Mouse (Mus musculus) kidney, postnatal 0 days (tissue): ENCODE data around the gene Ajm1. TPM values are rescaled to one million over a fixed set of nuclear protein-coding genes. Genes with fewer than 3 reads are reported as not detected.

Experiments used
- ATAC-seq: fragments of 200-750 bp; cut with Nextera tagmentation; replicated peaks from 2 replicates; pipeline ENCODE4 v1.8.0; 2017; ENCODE audit warnings: low read depth, moderate number of reproducible peaks, moderate TSS enrichment, moderate library complexity; ENCODE audit not compliant: low FRiP score
- DNase-seq: peaks from one replicate; pipeline ENCODE4 v3.0.0-alpha.2; 2016; ENCODE audit warnings: low spot score
- H3K27ac ChIP-seq: fragments of 300-500 bp; sonication (generic); 2 replicates; pipeline ENCODE4 v1.5.1; 2014; ENCODE audit warnings: mild to moderate bottlenecking
- H3K27me3 ChIP-seq: fragments of 300-500 bp; sonication (generic); 2 replicates; pipeline ENCODE4 v1.6.1; 2014; ENCODE audit warnings: low read length, mixed read lengths; ENCODE audit not compliant: insufficient read depth
- H3K36me3 ChIP-seq: fragments of 300-500 bp; sonication (generic); 2 replicates; pipeline ENCODE4 v1.6.1; 2014; ENCODE audit warnings: low read length, mixed read lengths; ENCODE audit not compliant: insufficient read depth
- H3K4me1 ChIP-seq: fragments of 300-500 bp; sonication (generic); replicated peaks from 2 replicates; pipeline ENCODE4 v1.6.1; 2014; ENCODE audit warnings: antibody characterized with exemption, low read length, mixed read lengths; ENCODE audit not compliant: insufficient read depth
- H3K4me2 ChIP-seq: fragments of 300-500 bp; sonication (generic); 2 replicates; pipeline ENCODE4 v1.6.1; 2014; ENCODE audit warnings: mild to moderate bottlenecking, low read length, moderate library complexity, mixed read lengths
- H3K4me3 ChIP-seq: fragments of 300-500 bp; sonication (generic); replicated peaks from 2 replicates; pipeline ENCODE4 v1.5.1; 2014; ENCODE audit warnings: low read depth, low read length
- H3K9ac ChIP-seq: fragments of 300-500 bp; sonication (generic); 2 replicates; pipeline ENCODE4 v1.6.1; 2014; ENCODE audit warnings: low read depth, low read length
- H3K9me3 ChIP-seq: fragments of 300-500 bp; sonication (generic); replicated peaks from 2 replicates; pipeline ENCODE4 v1.6.1; 2016; ENCODE audit warnings: low read length, inconsistent platforms, mixed read lengths
- CTCF ChIP-seq: IDR thresholded peaks from 2 replicates; pipeline ENCODE4 v1.5.1; 2016; ENCODE audit warnings: antibody characterized with exemption, low read depth, mild to moderate bottlenecking, moderate library complexity
- WGBS: fragments of 180-500 bp; shearing (Covaris S2); extraction: QIAGEN DNeasy Blood & Tissue Kit; methylation state at CpG from one replicate; pipeline ENCODE4 v1.1.7; 2014; 5-methylcytosine and 5-hydroxymethylcytosine counted together
- polyA plus RNA-seq: library from polyadenylated mRNA; unstranded; fragments of >200 nt; fragmentation: Nextera tagmentation; extraction: Ambion mirVana; gene quantifications from 2 replicates; pipeline ENCODE4 v1.2.1, GENCODE M21; 2015

Ajm1 gene
- polyA plus RNA-seq, 1 experiment from 2014 or later, result 0.16 TPM

DNA sequence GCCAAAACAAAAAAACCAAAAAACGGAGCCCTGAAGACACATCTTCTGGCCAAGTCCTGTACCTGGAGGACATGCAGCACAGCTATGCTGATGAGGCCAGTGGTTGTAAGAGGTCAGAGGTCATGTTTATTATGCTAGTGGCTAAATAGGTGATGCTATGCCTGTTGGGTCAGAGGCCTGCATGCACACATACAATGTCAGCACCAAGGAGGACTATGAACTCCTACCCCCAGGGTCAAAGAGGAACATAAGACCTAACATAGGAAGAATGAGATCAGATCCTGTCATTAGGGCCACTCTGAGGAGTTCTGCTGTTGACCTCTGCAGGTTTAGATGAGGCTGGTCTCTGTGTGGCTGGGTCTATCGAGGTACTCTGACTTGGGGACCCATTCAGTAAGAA lies 18.5 kb upstream of the Ajm1 start:
- Histone ChIP-seq H3K27me3 (no peaks in the 10 kb centered on the region), H3K9ac (no peak overlapping the region), H3K36me3 (peaks cover 66% of the 10 kb centered on the region), H3K4me3 (no peak overlapping the region), H3K4me2 (no peak overlapping the region), H3K4me1 (no peaks in the 10 kb centered on the region), H3K27ac (no peak overlapping the region), H3K9me3 (no peaks in the 10 kb centered on the region)
- ATAC-seq, result 0 out of 2 replicates have a peak, but pooled peaks have one; percentile 18
- DNase-seq, result no peak
- no peak for TF ChIP-seq CTCF
- WGBS, result 78% methylated on average over 2 of the region's 2 CpGs

DNA sequence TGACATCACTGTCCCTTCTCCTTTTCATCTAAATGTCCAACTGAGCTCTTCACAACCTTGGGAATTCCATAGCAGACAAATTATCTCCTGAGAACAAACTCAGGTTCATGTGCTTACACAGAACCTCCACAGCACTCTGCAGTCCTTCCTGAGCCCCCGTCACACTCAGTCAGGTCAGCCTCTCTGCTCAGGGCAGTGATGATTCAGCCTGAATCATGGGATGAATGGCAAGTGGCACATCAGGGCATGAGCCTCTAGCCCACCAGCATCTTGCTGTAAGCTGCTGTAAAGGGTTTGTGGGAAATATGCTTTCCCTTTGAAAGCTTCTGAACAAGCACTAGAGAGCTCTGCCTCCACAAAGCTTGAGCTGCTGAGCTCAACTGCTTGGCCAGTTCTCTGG lies 17.2 kb upstream of the Ajm1 start:
- WGBS, result 96% methylated on average over 1 of the region's 1 CpGs
- ATAC-seq (no peak), DNase-seq (no peak)
- H3K27me3 ChIP-seq, result no peaks in the 10 kb centered on the region
- no peak overlapping the region for H3K27ac ChIP-seq
- no peak overlapping the region for H3K4me2 ChIP-seq
- peaks cover 71% of the 10 kb centered on the region for H3K36me3 ChIP-seq
- no peak overlapping the region for H3K9ac ChIP-seq
- H3K9me3 ChIP-seq, result no peaks in the 10 kb centered on the region
- no peak for TF ChIP-seq CTCF
- no peak overlapping the region for H3K4me3 ChIP-seq
- no peaks in the 10 kb centered on the region for H3K4me1 ChIP-seq

DNA sequence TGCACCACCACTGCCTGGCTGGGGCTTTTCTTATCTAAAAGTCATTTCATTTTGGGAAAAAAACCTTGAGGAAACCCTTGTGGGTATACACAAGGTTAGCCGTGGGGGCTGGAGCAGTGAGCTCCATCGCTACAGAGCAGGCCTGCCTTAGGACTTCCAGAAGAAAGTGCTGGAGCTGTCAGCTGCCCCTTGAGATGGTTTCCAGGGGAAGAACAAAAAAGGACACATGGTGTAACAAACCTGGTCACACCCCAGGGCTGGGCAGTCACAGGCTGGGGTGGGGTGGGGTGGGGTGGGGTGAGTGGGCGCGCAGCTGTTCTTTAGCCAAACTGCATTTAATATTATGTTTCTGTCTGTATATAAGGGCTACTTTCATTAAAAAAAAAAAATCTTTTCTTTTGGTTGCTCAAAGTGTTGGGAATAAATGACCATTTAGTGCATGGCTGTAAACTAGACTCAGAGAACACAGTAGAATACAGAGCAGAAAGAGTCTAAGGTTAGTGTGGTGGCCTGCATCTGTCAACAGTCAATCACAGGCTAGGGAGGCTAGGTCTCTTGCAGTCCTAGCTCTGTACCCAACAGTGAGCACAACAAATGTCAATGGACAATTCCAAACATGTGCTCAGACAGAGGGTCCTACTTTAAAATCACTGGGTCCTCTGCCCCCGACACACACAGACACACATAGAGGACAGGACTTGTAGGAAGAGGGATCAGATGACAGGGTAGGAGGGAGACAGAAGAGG lies 15.4 kb upstream of the Ajm1 start:
- Histone ChIP-seq H3K36me3 (peaks cover 85% of the 10 kb centered on the region), H3K27ac (no peak overlapping the region), H3K9ac (no peak overlapping the region), H3K4me3 (no peak overlapping the region), H3K9me3 (no peaks in the 10 kb centered on the region), H3K4me1 (no peaks in the 10 kb centered on the region), H3K27me3 (no peaks in the 10 kb centered on the region), H3K4me2 (no peak overlapping the region)
- TF ChIP-seq CTCF, result no peak
- DNase-seq (no peak), ATAC-seq (no peak)
- WGBS, result 88% methylated on average over 5 of the region's 5 CpGs

DNA sequence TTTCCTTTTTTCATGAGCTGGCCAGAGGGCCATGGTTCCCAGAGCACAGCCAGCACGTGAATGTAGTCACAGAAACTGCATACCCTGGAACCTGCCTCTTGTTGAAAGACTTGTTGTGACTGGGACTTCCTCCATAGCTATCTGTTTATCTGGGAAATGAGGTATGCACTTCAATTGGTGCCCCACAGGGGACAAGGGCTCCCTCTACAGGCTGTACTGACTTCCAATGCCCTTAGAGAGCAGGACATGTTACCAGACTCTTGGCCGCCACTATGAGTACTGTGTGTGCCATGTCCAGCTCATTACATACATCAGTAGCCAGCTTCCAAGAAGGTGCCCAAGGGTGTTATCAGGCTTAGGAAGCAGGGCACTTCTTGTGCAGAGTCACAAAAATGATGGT lies 10.3 kb upstream of the Ajm1 start:
- no peak overlapping the region for H3K4me2 ChIP-seq
- H3K36me3 ChIP-seq, result peaks cover 65% of the 10 kb centered on the region
- WGBS, result 77% methylated on average over 2 of the region's 2 CpGs
- no peak overlapping the region for H3K27ac ChIP-seq
- H3K27me3 ChIP-seq, result no peaks in the 10 kb centered on the region
- TF ChIP-seq CTCF, result peak; percentile 66
- no peaks in the 10 kb centered on the region for H3K9me3 ChIP-seq
- ATAC-seq (no peak; the same call in 1 of the 2 replicates), DNase-seq (no peak)
- H3K9ac ChIP-seq, result no peak overlapping the region
- H3K4me3 ChIP-seq, result no peak overlapping the region
- H3K4me1 ChIP-seq, result no peaks in the 10 kb centered on the region

DNA sequence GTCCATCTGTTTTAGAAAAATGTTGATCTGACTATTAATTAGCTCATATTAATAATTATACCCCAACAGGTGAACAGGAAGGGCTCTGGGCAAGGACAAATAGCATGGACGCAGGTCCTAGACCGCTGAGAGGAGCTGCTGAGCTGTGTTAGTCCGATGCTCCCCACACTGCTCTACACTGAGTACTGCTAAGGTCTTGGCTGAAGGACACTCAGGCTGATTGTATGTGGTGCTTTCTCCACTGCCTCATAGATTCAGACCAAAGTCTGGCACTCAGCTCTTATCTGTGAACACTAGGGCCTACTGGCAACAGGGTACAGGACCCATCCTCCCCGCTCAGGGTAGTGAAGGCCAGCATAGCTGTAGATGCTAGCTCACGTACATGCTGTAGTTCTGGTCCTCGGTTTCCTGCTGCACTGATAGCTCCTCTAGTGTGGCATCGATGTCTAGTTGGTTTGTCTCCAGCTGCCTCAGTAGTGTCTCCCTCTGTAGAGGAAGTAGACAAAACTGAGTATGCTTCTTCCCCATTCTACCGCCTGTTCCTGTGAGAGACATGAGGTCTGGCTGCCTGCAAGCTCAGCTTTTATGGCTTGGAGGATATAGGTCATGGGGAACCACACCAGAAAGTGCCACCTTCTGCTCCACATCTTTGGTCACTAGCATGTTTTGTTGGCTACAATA lies 6.8 kb upstream of the Ajm1 start:
- DNase-seq, result no peak
- Histone ChIP-seq H3K27ac (no peak overlapping the region), H3K4me2 (no peak overlapping the region), H3K9me3 (no peaks in the 10 kb centered on the region), H3K9ac (no peak overlapping the region), H3K36me3 (peaks cover 56% of the 10 kb centered on the region), H3K4me3 (no peak overlapping the region), H3K27me3 (no peaks in the 10 kb centered on the region), H3K4me1 (no peaks in the 10 kb centered on the region)
- 95% methylated on average over 8 of the region's 8 CpGs for WGBS
- ATAC-seq, result no peak
- no peak for TF ChIP-seq CTCF

DNA sequence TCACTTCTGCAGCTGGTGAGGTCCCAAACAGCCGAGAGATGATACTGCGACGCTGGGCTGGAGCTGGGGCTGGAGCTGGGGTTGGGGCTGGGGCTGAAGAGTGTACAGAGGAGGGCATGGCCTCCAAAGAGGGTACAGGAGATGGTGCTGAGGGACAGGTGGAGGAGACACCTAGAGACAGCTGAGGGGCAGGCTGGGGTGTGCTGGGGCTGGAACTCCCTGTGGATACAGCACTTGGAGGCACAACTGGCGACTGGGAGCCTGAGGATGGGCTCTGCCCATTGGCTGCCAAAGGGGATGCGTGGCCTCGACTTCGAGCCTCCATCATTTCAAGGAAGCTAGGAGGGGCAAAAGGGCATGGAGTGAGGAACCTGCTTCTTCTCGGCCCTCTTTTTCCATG lies 5.7 kb upstream of the Ajm1 start:
- Histone ChIP-seq H3K4me3 (no peak overlapping the region), H3K27ac (no peak overlapping the region), H3K36me3 (peaks cover 48% of the 10 kb centered on the region), H3K4me1 (no peaks in the 10 kb centered on the region), H3K27me3 (no peaks in the 10 kb centered on the region), H3K4me2 (no peak overlapping the region), H3K9me3 (no peaks in the 10 kb centered on the region), H3K9ac (no peak overlapping the region)
- no peak for ATAC-seq
- TF ChIP-seq CTCF, result no peak
- no peak for DNase-seq
- 87% methylated on average over 8 of the region's 8 CpGs for WGBS
